Mouse (Mus musculus) liver, embryonic 14.5 days (tissue): ENCODE measurements around the gene Pigb.

ENCODE experiments used
- CTCF ChIP-seq: IDR thresholded peaks from 2 replicates; pipeline ENCODE4 v1.5.1; 2016; ENCODE audit warnings: antibody characterized with exemption, low read depth, control low read depth
- EP300 ChIP-seq: IDR thresholded peaks from 2 replicates; pipeline ENCODE4 v1.6.1; 2016; ENCODE audit warnings: antibody characterized with exemption, low read depth

DNA sequence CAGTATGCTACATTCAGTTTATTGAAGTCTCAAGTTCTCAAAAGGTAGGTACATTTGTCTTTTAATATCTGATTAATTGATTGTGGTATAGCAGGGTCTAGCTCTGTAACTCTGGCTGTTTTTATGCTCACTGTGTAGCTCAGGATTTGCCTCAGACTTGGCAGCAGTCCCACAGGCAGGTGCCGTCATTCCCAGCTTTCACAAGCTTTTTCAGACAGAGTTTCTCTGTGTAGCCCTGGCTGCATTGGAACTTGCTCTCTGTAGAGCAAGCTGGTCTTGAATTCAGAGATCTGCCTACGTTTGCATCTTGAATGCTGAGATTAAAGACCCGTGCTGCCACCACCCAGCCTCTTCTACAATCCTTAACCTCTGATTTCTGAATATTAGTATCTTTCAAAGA lies 38.0 kb downstream of the Pigb start:
- TF ChIP-seq CTCF (no peak), EP300 (no peak)
